ENCODE assay signal across 26 mouse cellular contexts in the genomic region with DNA sequence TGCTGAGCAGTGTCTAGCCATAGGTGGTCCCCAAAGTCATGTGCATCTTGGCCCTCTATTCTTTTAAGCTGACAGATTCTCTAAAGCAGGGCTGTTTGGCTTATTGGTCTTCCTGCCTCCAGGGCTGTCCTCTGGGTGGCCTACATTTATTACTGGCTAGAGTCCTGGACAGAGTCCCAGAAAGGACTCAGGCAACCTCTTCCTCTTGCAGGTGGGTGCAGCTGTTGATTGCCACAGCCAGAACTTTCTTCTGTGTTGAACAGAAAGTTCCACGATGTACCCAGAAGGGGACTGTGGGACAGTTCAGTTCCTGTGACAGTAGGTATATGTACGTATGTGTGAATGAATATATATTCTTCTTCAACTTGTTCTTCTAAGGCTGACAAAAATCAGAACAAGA.
DNase-seq lines count a peak whose midpoint lies in the region; ATAC-seq and TF ChIP-seq lines count a peak whose summit lies in the region.
"Had no signal": no experiment of that assay in that cellular context is flagged by ENCODE, and none has a peak within 500 bp of the region (broad histone marks: within the 10 kb centered on the region; RNA-seq: fewer than 3 reads in every experiment).

No protein-coding gene starts in this region.

- DNase-seq in heart, adult 18-20 months, result peak; percentile 47 to 53
- peak; percentile 6 for DNase-seq in lung, embryonic 14.5 days
- DNase-seq in lung, postnatal 0 days (ENCODE audit: low spot score), result no peak
- DNase-seq in heart, postnatal 10 days, result peak; percentile 50 to 52
- DNase-seq in testis, postnatal 10 days (ENCODE audit: low spot score), result peak; percentile 46
- DNase-seq: adrenal gland, postnatal 10 days; cerebellum, adult 11 months; cerebellum, adult 9-10 months; embryo, embryonic 11 days; gastrocnemius, postnatal 25 days; kidney, adult 2 months; right cerebral cortex, adult 18-20 months; right cerebral cortex, postnatal 4 days had no signal

- no peak overlapping the region for H3K27ac ChIP-seq in heart, embryonic 11.5 days (ENCODE audit: low read depth, low read length)
- H3K27ac ChIP-seq in lung, embryonic 14.5 days (ENCODE audit: low read depth), result no peak overlapping the region
- H3K27ac ChIP-seq in lung, postnatal 0 days (ENCODE audit: low read length), result no peak overlapping the region
- H3K27ac ChIP-seq: embryonic facial prominence, embryonic 12.5 days; hindbrain, embryonic 14.5 days; left cerebral cortex, adult 2 months; limb, embryonic 12.5 days; liver, embryonic 15.5 days; midbrain, embryonic 12.5 days; neural tube, embryonic 12.5 days had no signal

- ATAC-seq in heart, embryonic 11.5 days (replicated peaks; ENCODE audit: insufficient number of reproducible peaks, low FRiP score, low TSS enrichment), result no peak
- no peak for ATAC-seq in lung, embryonic 14.5 days (ENCODE audit: insufficient read depth)
- no peak for ATAC-seq in lung, postnatal 0 days
- ATAC-seq in inflammation-experienced regulatory T-cells, adult 6 months, result no peak
- ATAC-seq: forebrain, embryonic 14.5 days; Patski had no signal

- no peaks in the 10 kb centered on the region for H3K9me3 ChIP-seq in heart, embryonic 11.5 days (replicated peaks; ENCODE audit: control insufficient read depth, low read length)
- no peaks in the 10 kb centered on the region for H3K9me3 ChIP-seq in lung, embryonic 14.5 days (ENCODE audit: low read depth, low read length)
- no peaks in the 10 kb centered on the region for H3K9me3 ChIP-seq in lung, postnatal 0 days (ENCODE audit: low read length)
- H3K9me3 ChIP-seq: embryonic facial prominence, embryonic 12.5 days; limb, embryonic 12.5 days; liver, embryonic 15.5 days; megakaryocyte, embryonic 14.5 days; midbrain, embryonic 12.5 days; neural tube, embryonic 12.5 days had no signal

- no peak for TF ChIP-seq CTCF in lung, embryonic 14.5 days (IDR thresholded peaks at IDR 0.05; ENCODE audit: low read depth)
- no peak for TF ChIP-seq CTCF in lung, postnatal 0 days (IDR thresholded peaks at IDR 0.05)

- no peak for TF ChIP-seq EP300 in lung, postnatal 0 days (IDR thresholded peaks at IDR 0.05)

- no peaks in the 10 kb centered on the region for H3K4me1 ChIP-seq in heart, embryonic 11.5 days (ENCODE audit: control insufficient read depth, insufficient read depth, low read length)
- no peaks in the 10 kb centered on the region for H3K4me1 ChIP-seq in lung, embryonic 14.5 days (ENCODE audit: insufficient read depth)
- H3K4me1 ChIP-seq in lung, postnatal 0 days (ENCODE audit: insufficient read depth, low read depth, low read length), result no peaks in the 10 kb centered on the region
- H3K4me1 ChIP-seq: embryonic facial prominence, embryonic 12.5 days; limb, embryonic 12.5 days; liver, embryonic 15.5 days; megakaryocyte, embryonic 14.5 days; neural tube, embryonic 12.5 days had no signal

- intact Hi-C loops in heart, postnatal 10 days (cut with DNase I), result no loop called here

- no peak overlapping the region for H3K4me3 ChIP-seq in heart, embryonic 11.5 days (ENCODE audit: low read depth, low read length)
- H3K4me3 ChIP-seq in lung, embryonic 14.5 days (ENCODE audit: low read depth, low read length), result no peak overlapping the region
- H3K4me3 ChIP-seq in lung, postnatal 0 days (ENCODE audit: low read depth, low read length), result no peak overlapping the region
- H3K4me3 ChIP-seq: embryonic facial prominence, embryonic 12.5 days; left cerebral cortex, adult 2 months; limb, embryonic 12.5 days; liver, embryonic 15.5 days; megakaryocyte, embryonic 14.5 days; midbrain, embryonic 12.5 days; myocyte; neural tube, embryonic 12.5 days had no signal

- no peak overlapping the region for H3K4me2 ChIP-seq in heart, embryonic 11.5 days
- no peak overlapping the region for H3K4me2 ChIP-seq in lung, embryonic 14.5 days
- no peak overlapping the region for H3K4me2 ChIP-seq in lung, postnatal 0 days (replicated peaks; ENCODE audit: low read depth, low read length)
- H3K4me2 ChIP-seq: embryonic facial prominence, embryonic 12.5 days; hindbrain, embryonic 14.5 days; limb, embryonic 12.5 days; liver, embryonic 15.5 days; midbrain, embryonic 12.5 days; neural tube, embryonic 12.5 days had no signal

- 74% methylated on average over 2 of the region's 2 CpGs for WGBS in heart, embryonic 11.5 days (ENCODE audit: insufficient replicate concordance)
- WGBS in lung, embryonic 14.5 days, result 67% methylated on average over 2 of the region's 2 CpGs
- 62% methylated on average over 2 of the region's 2 CpGs for WGBS in lung, postnatal 0 days

- H3K9ac ChIP-seq in heart, embryonic 11.5 days (ENCODE audit: low read depth, low read length), result no peak overlapping the region
- no peak overlapping the region for H3K9ac ChIP-seq in lung, embryonic 14.5 days
- H3K9ac ChIP-seq in lung, postnatal 0 days (replicated peaks; ENCODE audit: low read depth), result no peak overlapping the region
- H3K9ac ChIP-seq: embryonic facial prominence, embryonic 12.5 days; hindbrain, embryonic 14.5 days; limb, embryonic 12.5 days; liver, embryonic 15.5 days; midbrain, embryonic 12.5 days; neural tube, embryonic 12.5 days had no signal

- H3K27me3 ChIP-seq in heart, embryonic 11.5 days (ENCODE audit: control insufficient read depth, insufficient read depth, low read length), result no peaks in the 10 kb centered on the region
- no peaks in the 10 kb centered on the region for H3K27me3 ChIP-seq in lung, embryonic 14.5 days (ENCODE audit: insufficient read depth, low read length)
- H3K27me3 ChIP-seq in lung, postnatal 0 days (replicated peaks; ENCODE audit: insufficient read depth, low read length), result no peaks in the 10 kb centered on the region
- H3K27me3 ChIP-seq: embryonic facial prominence, embryonic 12.5 days; limb, embryonic 12.5 days; liver, embryonic 15.5 days; megakaryocyte, embryonic 14.5 days; midbrain, embryonic 12.5 days; neural tube, embryonic 12.5 days had no signal

- no peaks in the 10 kb centered on the region for H3K36me3 ChIP-seq in heart, embryonic 11.5 days (ENCODE audit: control insufficient read depth, insufficient read depth, low read length)
- no peaks in the 10 kb centered on the region for H3K36me3 ChIP-seq in lung, embryonic 14.5 days (ENCODE audit: insufficient read depth)
- no peaks in the 10 kb centered on the region for H3K36me3 ChIP-seq in lung, postnatal 0 days (ENCODE audit: insufficient read depth, low read length)
- H3K36me3 ChIP-seq: embryonic facial prominence, embryonic 12.5 days; limb, embryonic 12.5 days; liver, embryonic 15.5 days; midbrain, embryonic 12.5 days; neural tube, embryonic 12.5 days had no signal
